Mouse (Mus musculus): ENCODE measurements around the gene Itprid2.

Itprid2 gene

DNA sequence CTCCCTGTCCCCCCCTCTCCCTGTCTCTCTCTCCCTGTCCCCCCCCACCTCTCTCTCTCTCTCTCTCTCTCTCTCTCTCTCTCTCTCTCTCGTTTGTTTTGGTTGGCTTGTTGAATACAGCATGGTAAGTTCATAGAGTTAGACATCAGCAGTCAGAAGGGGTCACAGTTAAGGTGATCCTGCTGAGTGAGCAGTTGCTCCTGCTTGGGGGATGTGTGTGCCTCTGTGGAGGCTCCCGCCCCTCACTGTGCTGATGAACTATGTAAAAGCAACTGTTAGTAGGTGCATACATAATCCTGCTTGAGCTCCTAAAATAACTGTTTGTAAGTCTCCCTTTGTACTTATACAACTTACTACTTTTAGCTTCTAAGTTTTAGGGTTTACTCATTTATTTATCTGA lies 12.6 kb downstream of the Itprid2 start:
- no peak for DNase-seq (ENCODE audit: low spot score in 2 of 2)

DNA sequence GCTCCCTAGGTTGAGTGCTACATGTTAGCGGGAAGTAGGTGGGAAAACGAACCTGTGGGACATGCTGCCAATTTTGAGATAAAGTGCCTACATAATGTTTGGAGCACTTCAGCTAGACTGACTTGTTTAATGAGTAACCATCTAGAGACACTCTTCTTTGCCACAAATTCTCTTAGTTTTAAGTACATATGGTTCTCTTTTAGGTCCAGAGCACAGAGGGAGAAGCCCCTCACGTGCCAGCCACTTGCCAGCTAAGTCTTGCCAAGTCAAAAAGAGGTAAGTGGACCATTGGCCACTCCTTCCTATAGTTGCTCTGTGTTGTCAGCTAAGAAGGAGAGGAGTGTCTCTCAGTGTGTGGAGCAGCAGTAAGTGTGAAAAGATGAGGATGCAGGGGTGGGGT lies 16.0 kb downstream of the Itprid2 start:
- no peak for DNase-seq (ENCODE audit: low spot score in 2 of 2)

DNA sequence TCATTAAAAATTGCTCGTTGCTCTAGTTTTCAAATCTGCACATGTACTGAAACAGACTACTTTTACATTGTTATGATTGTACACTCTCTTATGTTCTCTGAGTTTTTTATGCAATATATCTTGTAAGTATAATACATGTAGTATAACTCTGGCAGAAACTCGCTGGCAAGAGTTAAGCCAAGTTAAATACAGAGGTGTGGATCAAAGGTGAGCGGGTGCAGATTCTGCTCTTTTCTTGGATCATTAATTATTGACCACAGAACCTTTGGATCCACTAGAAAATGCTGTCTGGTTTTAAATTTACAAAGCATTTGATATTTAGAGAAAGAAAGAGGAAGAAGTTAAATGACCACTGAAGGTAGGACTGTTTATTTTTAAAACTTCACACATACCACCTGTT lies 16.5 kb downstream of the Itprid2 start:
- DNase-seq (ENCODE audit: low spot score in 2 of 2), result no peak

DNA sequence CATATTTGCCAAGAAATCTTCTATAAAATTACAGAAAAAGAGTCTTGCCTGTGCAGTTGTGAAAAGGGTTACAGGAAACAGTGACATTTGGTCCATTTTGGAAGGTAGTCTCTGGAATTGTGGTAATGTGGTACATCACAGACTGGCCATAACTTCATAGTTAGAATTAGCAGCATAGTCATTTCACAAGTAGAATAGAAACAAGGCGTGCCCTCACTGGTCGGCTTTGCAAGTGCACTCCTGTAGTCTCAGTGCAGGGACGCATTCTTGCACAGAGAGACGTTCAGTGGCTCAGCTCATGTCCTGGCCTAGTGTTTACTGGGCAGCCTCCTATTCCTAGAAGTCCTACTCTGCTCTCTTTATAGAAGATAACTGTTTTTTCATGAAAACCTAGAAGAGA lies 17.4 kb downstream of the Itprid2 start:
- no peak for DNase-seq (ENCODE audit: low spot score in 2 of 2)

DNA sequence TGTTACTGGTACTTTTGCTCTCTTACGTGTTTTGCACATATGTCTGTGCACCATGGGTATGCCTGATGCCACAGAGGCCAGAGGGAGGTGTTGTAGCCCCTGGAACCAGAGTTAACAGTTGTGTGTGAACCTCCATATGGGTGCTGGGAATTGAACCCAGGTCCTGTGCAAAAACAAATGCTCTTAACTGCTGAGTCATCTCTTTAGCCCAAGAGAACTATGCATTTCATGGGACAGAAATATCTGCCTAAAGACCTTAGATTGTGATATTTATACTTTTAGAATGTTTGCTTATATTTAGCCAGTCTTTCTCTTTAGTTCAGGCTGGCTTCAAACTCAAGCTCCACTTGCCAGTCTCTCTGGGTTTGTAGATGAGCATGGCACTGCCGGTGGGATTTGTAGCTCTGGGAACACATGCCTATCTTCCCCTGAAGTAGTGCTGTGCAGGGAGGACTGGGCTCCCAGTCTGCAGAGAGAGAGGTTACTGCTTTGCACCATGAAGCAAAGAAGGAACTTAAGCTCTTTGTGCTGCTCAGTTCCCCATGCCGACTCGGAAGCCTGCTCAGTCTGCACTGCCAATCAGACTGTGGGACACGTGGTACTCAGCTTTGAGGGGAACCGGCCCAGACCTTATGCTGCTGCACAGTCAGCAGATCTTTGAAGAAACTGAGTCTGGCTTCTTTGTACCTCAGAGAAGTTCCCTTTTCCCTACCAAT lies 18.1 kb downstream of the Itprid2 start:
- no peak for DNase-seq (ENCODE audit: low spot score in 2 of 2)

DNA sequence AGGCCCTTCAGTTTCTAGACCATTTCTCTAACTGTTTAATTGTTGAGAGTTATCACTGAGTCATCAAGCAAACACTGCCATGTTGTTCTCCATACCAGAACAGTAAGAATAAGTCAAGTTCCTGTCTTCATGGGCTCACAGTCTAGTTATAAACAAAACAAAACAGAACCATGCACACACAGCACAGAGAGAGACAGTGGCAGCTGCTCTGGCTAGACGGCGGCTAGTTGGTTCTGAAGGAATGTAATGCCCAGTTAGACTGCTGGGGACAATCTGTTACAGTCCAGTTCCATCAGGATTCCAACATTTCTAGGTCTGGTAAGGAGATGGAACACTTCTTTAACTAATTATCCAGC lies 18.6 kb downstream of the Itprid2 start:
- no peak for DNase-seq (ENCODE audit: low spot score in 2 of 2)

DNA sequence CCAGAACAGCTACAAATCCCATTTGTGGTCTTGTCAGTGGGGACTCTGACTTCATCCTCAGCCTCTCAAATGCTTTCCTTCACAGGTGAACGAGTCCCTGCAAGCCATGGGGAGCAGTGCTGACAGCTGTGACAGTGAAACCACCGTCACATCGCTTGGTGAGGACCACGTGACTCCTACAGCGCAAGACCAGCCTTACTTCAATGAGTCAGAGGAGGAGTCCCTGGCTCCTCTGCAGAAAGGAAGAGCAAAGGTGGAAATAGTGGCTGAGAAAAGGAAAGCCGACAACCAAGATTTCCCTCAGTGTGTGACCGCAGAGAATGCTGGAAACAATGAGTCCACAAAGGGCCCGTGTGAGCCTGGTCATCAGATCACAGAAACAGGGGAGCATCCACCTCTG lies 21.9 kb downstream of the Itprid2 start:
- DNase-seq (ENCODE audit: low spot score in 2 of 2), result no peak

DNA sequence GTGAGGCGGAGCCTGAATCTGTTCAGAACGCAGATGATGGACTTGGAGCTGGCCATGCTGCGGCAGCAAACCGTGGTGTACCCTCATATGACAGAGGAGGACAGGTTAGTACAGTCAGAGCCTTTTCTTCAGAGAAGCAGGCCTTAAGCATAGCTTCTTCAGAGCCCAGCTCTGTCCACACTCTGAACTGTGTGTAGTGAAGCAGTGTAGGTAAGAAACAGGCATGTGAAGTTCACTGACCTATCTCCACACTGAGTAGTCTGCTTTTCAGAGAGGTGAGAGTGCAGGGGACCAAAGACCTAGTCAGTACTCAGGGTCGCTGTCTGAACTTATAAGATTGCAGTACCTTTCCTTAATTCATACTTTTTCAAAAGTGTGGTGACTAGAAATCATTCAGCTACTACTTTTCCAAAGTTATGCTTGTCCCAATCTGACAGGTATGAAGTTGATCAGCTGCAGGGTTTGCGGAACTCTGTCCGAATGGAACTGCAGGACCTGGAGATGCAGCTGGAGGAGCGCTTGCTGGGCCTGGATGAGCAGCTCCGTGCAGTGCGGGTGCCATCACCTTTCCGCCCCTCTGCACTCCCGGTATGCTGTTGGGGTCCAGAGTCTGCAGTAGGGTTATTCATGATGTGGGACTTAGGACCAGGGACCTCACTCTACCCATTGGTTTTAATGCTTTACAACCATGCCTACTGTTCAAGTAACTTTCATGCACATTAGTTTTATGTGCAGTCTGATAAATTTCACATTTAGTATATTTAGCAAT lies 25.4 kb downstream of the Itprid2 start:
- no peak for DNase-seq (ENCODE audit: low spot score in 2 of 2)

DNA sequence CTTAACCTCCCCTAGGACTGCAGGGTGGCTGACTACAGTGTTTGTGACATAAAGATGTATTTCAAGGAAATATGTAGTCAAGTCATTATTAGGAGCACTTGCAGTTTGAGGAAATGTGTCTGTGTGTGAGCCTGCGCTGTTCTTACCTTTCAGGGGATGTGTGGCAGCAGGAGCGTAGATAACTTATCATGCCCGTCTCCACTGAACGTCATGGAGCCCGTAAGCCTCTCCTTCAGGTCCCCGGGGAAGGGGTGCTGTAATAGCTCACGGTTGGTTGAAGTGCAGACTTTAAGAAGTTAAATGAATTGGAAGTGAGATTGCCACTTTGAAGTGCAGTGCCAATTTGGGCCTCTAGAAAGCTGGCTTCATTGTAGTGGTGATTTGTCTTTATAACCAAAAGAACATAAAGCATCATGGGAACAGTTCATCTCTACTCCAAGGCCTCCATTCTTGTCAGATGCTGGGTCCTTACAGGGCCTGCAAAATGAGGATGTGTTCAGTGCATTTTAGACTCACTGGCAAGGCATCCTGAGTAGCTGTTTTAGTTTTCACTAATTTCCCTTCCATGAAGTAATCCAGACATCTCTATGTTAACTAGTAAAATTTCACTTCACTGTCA lies 26.4 kb downstream of the Itprid2 start:
- no peak for DNase-seq (ENCODE audit: low spot score in 2 of 2)

DNA sequence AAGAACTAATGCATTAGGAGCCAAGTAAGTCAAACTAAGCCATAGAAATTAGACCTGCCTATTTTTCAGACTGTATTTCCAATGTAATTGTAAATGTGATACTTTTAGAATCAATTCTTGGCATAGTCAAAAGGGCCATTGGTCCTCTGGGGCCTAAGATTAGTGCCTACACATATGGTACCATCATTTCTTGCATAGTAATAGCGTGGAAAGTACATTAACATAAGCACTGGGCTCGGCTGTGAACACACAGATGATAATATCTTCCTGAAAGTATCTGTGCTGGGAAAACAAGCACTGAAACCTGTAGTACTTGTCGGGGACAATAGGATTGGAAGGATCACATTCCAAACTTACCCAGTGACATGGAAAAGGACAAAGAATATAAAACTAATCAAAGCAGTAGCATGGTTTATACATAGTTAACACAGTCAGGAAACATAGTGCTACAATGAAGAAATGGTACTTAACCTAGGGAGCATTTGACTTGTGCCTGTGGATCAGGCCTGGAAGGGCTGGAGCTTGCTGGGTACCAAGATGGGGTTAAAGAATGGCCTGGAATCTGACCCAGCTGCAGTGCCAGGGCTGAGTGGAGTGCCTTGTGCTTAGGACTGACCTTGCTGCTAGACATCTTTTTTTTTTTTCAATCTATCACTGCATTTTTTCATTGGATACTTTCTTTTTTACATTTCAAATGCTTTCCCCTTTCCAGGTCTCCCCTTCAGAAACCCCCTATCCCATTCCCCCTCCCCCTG lies 29.6 kb downstream of the Itprid2 start:
- no peak for DNase-seq (ENCODE audit: low spot score in 2 of 2)

DNA sequence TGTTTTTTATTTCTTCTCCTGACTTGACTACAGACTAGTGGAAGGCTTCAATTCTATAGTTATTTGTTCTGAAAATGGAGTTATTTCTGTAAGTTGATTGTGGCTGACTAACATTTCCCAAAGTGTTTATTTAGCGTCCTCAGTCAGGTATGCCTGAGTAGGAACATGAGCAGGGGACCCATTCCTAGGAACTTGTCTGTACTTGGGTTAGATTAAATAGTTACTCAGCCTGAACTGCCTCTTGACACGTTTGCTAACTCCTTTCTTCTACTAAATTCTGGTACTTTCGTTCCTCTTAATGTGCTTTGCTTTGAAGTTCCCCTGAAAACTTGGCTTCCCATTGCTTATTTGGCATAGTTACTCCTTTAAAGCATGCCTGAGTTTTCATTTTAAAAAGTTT lies 30.3 kb downstream of the Itprid2 start:
- DNase-seq (ENCODE audit: low spot score in 2 of 2), result no peak

DNA sequence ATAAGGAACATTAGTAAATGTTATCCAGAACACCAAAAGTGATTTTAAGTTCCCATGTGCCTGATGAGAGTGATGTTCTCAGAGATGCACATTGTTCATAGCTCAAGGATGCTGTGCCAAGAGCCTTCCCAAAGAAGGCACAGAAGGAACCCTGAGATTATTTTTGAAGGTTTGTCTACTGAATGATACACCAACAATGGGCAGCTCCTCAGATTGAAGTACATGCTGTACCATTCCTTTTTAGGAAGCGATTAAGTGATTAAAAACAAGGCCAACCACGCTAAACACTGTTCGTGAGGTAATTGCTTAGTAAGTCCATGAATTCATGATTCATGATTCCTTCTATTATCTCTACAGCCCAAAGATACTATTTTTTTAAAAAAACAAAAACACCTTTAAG lies 40.1 kb downstream of the Itprid2 start:
- DNase-seq (ENCODE audit: low spot score in 2 of 2), result no peak

DNA sequence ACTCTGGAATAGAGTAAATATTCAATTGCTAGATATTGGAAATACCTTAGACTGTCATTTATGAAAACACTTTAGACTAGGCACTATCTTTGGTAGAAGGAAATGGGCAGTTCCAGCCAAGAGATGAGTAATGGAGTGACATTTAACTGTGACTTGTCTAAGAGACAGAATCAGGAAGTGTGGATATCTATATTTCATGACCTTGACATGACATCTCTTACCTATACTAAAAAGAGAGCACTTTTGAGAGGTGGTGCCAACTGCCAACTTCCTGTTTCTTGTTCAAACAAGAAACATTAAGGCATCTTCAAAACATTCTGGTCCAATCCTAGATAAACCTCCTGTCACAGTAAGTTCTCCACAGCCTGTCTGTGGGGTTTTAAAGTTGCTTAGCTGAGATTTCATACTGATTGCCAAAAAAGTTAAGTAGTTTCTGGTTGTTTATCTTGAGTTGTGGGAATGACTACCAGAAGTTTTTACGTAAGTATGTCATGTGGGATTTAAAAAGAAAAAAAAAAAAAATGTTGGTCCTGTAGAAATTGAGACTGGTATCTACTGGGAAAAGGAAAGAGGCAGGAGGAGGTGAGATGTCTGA lies 42.6 kb downstream of the Itprid2 start:
- no peak for DNase-seq (ENCODE audit: low spot score in 2 of 2)

DNA sequence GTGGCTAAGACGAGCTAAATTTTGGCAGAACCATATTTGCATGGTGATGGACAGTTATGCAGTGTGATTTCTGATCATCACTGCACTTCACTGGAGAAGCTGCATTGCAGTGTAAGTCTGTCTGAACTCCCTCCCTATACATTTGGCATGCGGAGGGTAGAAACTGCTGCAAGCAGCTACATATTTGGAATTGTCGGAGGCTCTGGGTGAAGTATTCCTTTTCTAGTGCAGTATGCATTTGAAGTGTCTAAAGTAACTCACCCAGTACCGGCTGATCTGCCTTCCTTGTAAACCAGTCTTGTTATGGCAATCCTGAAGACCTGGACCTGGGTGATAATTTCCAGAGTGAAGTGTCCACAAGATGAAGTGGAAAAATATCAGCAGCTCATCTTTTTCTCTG lies 46.5 kb downstream of the Itprid2 start:
- no peak for DNase-seq (ENCODE audit: low spot score in 2 of 2)

DNA sequence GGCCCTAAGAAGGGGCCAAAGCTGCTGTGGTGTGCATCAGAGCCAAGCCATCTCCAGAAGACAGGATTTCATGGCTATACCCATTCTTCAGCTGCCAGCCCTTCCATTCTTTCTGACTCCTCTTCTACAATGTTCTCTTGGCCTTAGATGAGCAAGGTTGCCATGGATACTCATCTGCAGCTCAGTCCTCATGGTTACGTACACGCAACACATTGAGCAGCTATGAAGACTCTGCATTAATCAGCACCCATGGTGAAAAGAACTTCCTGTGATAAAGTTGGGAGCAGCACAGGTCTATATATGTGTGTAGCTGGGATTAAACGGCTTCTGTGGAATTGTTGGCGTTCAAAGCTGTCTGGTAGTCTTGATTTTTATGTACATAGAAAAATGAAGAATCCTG lies 48.1 kb downstream of the Itprid2 start:
- DNase-seq (ENCODE audit: low spot score in 2 of 2), result no peak

DNA sequence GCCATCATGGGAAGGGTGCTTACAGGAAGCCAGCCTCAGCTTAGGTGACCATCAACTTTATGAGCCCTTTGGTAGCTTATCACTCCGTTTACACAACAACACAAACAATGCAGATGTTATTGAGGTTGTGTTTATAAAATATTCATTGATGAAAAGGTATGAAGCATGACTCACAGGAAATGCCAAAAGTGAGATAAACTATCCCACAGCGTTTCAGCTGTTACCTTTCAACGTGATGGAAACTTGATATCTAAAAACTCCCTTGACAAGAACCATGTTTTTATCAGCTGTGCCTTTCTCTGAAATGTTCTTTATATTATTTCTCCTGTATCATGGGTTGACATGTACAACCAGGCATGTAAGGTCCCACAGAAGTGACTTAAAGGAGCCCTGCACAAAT lies 55.7 kb downstream of the Itprid2 start:
- DNase-seq (ENCODE audit: low spot score in 2 of 2), result no peak

DNA sequence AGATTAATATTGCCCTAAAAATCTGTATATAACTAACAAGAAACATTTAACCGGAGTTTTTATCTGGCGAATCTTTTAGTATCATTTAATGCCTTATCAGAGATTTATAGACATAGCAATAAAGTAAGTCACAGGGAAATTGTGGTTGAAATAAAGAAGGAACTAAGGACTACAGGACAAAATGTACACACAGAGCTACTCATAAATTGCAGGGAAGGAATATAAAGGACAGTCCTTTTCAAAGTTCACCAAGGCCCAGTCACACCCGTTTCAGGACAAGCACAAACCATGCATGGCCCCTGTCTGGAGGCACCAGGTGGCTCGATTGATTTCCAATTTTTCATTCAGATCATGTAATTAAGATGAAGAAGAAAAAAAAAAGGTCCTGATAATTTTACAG lies 60.0 kb downstream of the Itprid2 start:
- DNase-seq (ENCODE audit: low spot score in 2 of 2), result no peak

DNA sequence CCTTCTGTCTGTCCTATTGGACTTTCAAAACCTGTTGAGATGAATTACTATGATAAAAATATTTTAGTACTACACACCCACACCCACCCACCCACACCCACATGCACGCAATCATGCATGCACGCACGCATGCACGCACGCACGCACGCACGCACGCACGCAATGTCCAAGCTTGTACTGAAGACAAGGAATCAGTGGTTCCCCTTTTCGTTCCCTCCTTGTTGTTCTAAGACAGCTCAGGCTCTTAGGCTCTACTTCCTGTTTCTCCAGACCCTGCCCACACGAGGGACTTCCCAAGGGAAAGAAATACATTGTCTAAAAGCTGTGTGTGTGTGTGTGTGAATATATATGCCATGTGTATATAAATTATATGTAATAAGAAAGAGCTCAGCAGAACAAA lies 60.8 kb downstream of the Itprid2 start:
- no peak for DNase-seq (ENCODE audit: low spot score in 2 of 2)

DNA sequence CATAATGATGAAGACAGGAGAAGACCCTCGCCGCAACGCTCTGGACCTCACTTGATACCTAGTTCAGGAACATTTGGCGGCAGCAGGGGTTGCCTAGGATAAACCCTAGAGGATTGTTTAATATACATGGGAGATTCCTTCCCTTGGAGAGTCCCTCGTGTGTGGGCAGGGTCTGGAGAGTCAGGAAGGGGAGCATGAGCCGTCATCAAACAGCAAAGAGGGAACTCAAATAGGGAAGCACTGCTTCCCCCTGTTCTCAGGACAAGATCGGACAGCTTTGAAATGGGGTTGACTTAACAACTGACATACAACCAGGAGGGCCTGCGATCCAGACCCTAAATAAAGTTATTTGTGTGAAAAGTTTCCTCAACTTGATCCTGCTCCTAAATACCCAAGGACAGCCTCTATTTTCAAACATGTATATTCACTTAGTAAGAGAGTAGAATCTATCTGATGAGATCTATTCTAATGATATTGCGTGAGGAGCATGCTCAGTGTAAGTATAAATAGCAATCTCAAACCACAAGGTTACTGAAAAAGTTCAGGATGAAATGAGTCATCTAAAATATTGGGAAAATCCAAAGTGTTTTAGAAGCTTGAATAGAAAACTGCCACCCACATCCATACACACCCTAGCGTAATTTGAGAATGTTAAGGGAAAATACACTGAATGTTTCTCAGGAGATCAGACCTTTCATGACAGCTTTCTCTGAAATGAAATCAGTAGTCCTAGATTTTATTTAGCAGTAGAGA lies 61.5 kb downstream of the Itprid2 start:
- no peak for DNase-seq (ENCODE audit: low spot score in 2 of 2)

DNA sequence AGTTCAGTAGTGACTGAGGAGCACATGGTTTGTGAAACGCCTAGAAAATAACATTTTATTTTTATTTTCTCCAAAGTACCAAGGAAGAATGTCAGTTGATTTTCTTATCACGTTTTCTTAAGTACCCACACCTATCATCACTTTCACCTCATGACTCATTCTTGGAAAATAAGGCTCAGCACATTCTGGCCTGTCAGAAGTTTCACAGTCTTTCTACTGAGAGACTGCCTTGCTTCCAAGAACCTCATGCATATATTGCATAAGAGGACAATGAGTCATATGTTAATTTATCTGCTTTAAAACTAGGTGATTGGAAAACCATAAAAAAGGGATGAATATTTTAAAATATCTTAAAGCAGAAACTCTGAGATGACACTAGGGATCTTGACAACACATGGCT lies 63.0 kb downstream of the Itprid2 start:
- DNase-seq (ENCODE audit: low spot score in 2 of 2), result no peak

DNA sequence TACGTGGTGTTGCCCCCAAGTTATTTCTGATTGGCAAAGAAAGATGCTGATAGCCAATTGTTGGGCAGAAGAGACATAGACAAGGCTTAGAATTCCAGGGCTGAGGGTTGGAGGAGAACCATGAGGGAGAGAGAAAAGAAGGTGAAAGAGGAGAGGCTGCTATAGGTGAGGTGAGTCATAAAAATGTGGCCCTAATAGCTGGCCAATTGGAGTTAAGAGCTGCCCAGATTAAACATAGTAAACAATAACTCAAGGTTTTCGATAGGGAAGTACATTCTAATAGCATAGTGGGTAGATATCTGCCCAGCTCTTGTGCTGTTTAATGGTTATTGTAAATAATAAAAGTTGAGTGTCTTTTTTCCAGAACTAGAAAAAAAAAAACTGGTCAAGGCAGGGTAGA lies 69.6 kb downstream of the Itprid2 start:
- DNase-seq (ENCODE audit: low spot score in 2 of 2), result no peak
